Mouse (Mus musculus) heart, embryonic 10.5 days (tissue): Measurements from ENCODE around the gene D6Ertd527e. TPM values are rescaled to one million over a fixed set of nuclear protein-coding genes. Genes with fewer than 3 reads are reported as not detected.

ENCODE experiments used
- DNase-seq: peaks from one replicate; pipeline ENCODE4 v3.0.0-alpha.2; 2017; ENCODE audit warnings: low spot score
- H3K27ac ChIP-seq: fragments of 300-500 bp; sonication (generic); 2 replicates; pipeline ENCODE4 v1.5.1; 2016; ENCODE audit warnings: mild to moderate bottlenecking
- H3K27me3 ChIP-seq: fragments of 300-500 bp; sonication (generic); 2 replicates; pipeline ENCODE4 v1.6.1; 2016; ENCODE audit warnings: mild to moderate bottlenecking; ENCODE audit not compliant: poor library complexity, insufficient read depth, severe bottlenecking
- H3K36me3 ChIP-seq: fragments of 300-500 bp; sonication (generic); 2 replicates; pipeline ENCODE4 v1.6.1; 2016; ENCODE audit warnings: mild to moderate bottlenecking, moderate library complexity
- H3K4me1 ChIP-seq: fragments of 300-500 bp; sonication (generic); 2 replicates; pipeline ENCODE4 v1.6.1; 2016; ENCODE audit warnings: mild to moderate bottlenecking
- H3K4me3 ChIP-seq: fragments of 300-500 bp; sonication (generic); 2 replicates; pipeline ENCODE4 v1.5.1; 2016; ENCODE audit warnings: mild to moderate bottlenecking, moderate library complexity
- H3K9me3 ChIP-seq: fragments of 300-500 bp; sonication (generic); 2 replicates; pipeline ENCODE4 v1.6.1; 2016; ENCODE audit warnings: mild to moderate bottlenecking, moderate library complexity
- WGBS: fragments of 180-500 bp; shearing (Covaris S2); methylation state at CpG from one replicate; pipeline ENCODE4 v1.1.7; 2016; 5-methylcytosine and 5-hydroxymethylcytosine counted together
- polyA plus RNA-seq: library from polyadenylated mRNA; unstranded; fragments of >200 nt; fragmentation: Nextera tagmentation; extraction: Ambion mirVana; gene quantifications from 2 replicates; pipeline ENCODE4 v1.2.1, GENCODE M21; 2016

The D6Ertd527e gene
- polyA plus RNA-seq, 1 experiment from 2014 or later: not detected

DNA sequence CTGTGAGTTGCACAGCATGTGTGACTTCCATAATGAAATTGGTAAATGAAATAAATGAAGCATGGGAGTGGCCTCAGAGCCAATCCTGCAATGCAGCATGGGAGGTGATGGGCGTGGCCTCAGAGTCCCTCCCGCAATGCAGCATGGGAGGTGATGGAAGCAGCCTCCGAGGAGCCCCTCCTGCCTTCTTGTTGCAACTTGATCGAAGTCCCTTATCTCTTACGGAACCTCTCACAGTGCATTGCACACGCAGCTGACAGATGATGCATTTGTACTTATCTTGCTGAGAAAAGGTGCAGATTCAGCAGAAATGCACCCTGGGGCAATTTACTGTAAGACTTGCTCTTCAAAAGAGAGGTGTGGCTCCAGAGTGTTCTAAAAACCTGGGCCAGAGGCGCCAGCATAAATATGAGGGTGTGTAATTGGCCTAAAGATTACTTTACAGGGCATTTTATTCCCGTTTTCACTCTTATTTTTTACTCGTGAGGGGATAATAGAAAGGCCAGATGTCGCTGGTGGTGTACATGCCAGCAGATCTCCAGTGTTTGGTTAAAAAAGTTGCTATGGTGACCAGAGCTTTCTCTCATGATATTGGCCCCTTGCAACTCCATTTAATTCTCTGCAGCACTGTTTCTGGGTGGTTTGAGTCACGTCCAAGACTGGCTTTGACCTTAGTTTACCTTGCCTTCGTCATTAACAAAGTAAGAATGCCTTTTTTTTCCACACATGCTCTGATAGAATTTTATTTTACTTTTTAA, 35.4 kb downstream of the D6Ertd527e start:
- WGBS: 77% methylated on average over 12 of the region's 12 CpGs

DNA sequence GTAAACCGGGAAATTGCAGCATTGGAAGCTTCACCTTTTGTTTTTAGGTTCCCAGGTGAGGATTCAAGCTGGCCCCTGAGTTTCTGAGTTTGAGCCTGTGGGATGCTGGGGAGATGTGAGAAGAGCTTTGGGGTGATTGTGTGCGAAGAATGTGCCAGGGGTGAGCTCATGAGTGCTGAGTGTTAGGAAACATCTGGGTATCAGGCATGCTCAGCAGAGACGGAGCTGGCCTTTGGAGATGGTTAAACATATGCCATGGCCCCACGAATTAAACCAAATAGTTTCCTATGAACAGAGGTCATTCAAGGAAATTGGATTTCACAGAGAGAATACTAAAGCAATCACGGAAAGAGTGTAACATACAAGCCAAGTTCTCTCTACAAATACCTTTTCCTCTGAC, 37.7 kb downstream of the D6Ertd527e start:
- Histone ChIP-seq H3K27me3 (no peaks in the 10 kb centered on the region), H3K9me3 (no peaks in the 10 kb centered on the region), H3K36me3 (no peaks in the 10 kb centered on the region), H3K4me1 (peaks cover 9% of the 10 kb centered on the region), H3K27ac (no peak overlapping the region), H3K4me3 (no peak overlapping the region)
- WGBS: 71% methylated on average over 5 of the region's 5 CpGs
- DNase-seq: no peak

More for the DNA sequence above, 35.4 kb downstream of the D6Ertd527e start:
- no peak overlapping the region for H3K27ac ChIP-seq
- peaks cover 4% of the 10 kb centered on the region; the same call in 1 of the 2 replicates for H3K36me3 ChIP-seq
- H3K4me1 ChIP-seq: peaks cover 9% of the 10 kb centered on the region
- no peaks in the 10 kb centered on the region for H3K27me3 ChIP-seq
- no peaks in the 10 kb centered on the region for H3K9me3 ChIP-seq
- no peak for DNase-seq
- no peak overlapping the region for H3K4me3 ChIP-seq

DNA sequence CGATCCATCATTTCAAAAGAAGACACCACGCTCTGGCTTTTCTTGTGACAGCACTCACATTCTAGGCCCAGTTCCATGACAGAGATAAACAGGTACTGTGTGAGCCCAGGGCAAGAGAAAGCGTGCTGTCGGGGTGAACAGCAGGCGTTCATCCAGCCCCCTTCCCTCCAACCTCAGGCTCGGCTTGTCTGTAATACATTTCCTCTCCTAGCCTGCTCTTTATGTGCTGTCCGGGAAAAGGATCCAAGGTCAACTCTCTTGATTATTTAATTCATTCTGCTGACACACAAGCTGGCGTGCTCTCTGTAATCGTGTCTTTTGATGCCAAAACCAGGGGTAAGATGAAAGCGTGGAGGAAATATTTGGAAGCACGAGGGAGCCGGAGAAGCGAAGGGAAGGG, 39.0 kb downstream of the D6Ertd527e start:
- Histone ChIP-seq H3K27ac (no peak overlapping the region), H3K9me3 (no peaks in the 10 kb centered on the region), H3K4me1 (peaks cover 9% of the 10 kb centered on the region), H3K4me3 (no peak overlapping the region), H3K36me3 (no peaks in the 10 kb centered on the region), H3K27me3 (no peaks in the 10 kb centered on the region)
- no peak for DNase-seq
- WGBS: 83% methylated on average over 13 of the region's 13 CpGs

DNA sequence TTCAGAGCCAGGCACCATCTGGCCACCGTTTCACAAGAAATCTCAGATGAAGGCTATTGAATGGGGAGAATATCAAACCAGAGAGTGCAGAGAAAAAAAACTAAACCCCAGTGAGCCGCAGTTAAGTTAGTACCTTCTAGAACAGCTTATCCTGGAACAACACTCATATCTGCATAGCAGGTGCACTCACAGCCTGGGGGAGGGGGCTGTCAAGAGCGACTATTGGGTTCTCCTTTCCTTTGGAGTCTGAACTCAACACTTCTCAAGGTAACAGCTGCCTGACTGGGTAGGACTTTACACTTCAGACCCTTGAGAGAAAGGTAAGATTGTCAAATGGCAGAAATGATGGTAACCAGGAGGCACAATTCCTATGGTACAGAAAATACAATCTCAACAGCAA, 43.4 kb downstream of the D6Ertd527e start:
- no peak for DNase-seq
- H3K9me3 ChIP-seq: no peaks in the 10 kb centered on the region
- no peak overlapping the region for H3K27ac ChIP-seq
- no peak overlapping the region for H3K4me3 ChIP-seq
- WGBS: 72% methylated on average over 3 of the region's 3 CpGs
- no peaks in the 10 kb centered on the region for H3K27me3 ChIP-seq
- no peaks in the 10 kb centered on the region for H3K36me3 ChIP-seq
- peaks cover 9% of the 10 kb centered on the region for H3K4me1 ChIP-seq

DNA sequence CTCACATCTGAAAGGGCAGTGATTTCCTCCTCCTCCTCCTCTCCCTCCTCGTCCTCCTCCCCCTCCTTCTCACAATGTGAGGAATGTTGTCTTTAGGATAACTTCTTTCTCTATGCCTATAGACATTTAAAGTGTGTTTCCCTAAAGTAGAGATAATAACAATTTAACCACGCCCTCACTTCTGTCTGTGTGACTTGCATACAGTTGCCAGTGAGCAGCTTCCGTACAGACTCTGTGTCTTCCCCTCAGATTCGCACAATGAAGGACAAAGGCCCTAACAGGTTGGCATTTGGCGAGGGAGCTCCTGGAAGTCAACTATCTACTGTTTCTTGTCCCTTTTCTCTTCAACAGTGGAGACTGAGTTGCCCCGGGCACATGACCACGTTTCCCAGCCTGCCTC, 45.9 kb downstream of the D6Ertd527e start:
- no peaks in the 10 kb centered on the region for H3K36me3 ChIP-seq
- H3K27me3 ChIP-seq: no peaks in the 10 kb centered on the region
- no peak overlapping the region for H3K4me3 ChIP-seq
- no peaks in the 10 kb centered on the region for H3K9me3 ChIP-seq
- no peak overlapping the region for H3K27ac ChIP-seq
- 67% methylated on average over 7 of the region's 7 CpGs for WGBS
- peaks cover 18% of the 10 kb centered on the region for H3K4me1 ChIP-seq
- no peak for DNase-seq

DNA sequence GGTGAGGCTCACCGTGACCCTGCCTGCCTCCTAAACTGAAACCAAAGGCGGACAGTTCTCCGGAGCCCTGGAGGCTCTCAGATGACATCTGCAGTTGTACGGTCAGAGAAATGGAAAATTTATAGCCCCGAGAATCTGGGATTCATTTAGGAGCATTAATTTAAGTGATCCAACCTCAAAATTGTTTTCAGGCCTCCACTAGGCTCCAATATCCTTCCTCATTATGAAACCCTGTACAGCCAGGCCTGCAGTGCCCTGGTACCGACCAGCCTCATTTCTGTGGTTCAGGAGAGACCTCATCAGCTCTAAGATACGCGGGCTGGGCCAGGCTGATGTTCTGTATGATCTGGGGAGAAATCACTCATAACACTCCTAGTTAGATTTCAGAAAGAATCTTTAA, 46.9 kb downstream of the D6Ertd527e start:
- Histone ChIP-seq H3K4me3 (no peak overlapping the region), H3K27ac (no peak overlapping the region), H3K27me3 (no peaks in the 10 kb centered on the region), H3K9me3 (no peaks in the 10 kb centered on the region), H3K4me1 (peaks cover 18% of the 10 kb centered on the region), H3K36me3 (no peaks in the 10 kb centered on the region)
- DNase-seq: no peak
- WGBS: 89% methylated on average over 8 of the region's 8 CpGs

DNA sequence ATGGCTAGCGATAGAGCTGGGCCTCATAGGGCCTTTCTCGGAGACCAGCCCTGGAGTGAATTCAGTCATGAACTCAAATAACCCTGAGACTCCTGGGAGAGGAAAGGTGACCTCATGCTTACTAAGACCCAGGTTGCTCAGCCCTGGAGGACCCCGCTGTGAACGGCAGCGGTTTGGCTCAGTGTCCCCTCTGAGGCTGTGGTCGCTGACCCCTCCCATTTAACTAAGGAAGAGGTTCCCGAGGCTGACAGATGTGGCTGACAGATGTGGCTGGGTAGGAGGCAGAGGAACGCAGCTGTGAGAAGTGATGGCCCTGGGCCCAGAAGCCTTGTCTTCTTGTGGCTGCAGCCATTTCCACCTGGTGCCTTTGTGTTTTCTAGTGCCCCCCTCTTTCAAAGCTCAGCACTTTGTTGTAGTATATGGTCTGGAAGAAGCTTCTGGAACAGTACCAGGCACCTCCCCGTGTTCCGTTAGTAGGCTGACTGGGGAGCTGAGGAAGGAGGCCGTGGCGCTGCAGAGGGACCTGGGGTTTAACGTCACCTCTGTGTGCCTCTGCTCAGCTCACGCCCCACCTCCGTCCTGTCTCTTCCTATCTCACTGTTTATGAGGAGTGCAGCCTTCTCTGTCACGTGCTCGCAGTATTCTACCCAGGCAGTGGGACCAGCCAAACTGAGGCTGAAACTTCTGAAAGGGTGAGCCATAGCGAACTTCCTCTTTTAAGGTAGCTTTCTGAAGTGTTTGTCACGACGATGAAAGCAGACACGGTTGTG, 48.1 kb downstream of the D6Ertd527e start:
- no peaks in the 10 kb centered on the region for H3K27me3 ChIP-seq
- 68% methylated on average over 21 of the region's 21 CpGs for WGBS
- peak overlapping the region; percentile 76 for H3K27ac ChIP-seq
- no peak overlapping the region for H3K4me3 ChIP-seq
- peak; percentile 78 for DNase-seq
- peaks cover 18% of the 10 kb centered on the region for H3K4me1 ChIP-seq
- no peaks in the 10 kb centered on the region for H3K9me3 ChIP-seq
- H3K36me3 ChIP-seq: no peaks in the 10 kb centered on the region

DNA sequence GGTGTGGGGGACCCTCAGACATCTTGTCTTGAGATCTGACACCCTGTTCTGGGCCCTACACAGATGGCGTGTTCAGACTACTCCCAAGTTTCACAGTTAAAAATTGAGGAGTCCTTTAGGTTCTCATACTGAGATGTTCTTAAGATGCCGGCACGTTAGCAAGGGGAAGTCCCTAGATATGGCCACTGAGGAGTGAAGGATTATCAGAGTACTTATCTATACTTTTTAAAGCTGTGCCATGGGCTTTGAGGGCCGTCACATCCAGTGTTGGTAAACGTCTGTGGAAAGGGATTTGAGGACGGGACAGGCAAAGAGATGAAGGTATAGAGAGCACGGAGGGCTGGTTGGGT, 48.7 kb downstream of the D6Ertd527e start:
- no peak for DNase-seq
- 61% methylated on average over 7 of the region's 7 CpGs for WGBS
- H3K27ac ChIP-seq: peak overlapping the region; percentile 76; the same call in 1 of the 2 replicates

DNA sequence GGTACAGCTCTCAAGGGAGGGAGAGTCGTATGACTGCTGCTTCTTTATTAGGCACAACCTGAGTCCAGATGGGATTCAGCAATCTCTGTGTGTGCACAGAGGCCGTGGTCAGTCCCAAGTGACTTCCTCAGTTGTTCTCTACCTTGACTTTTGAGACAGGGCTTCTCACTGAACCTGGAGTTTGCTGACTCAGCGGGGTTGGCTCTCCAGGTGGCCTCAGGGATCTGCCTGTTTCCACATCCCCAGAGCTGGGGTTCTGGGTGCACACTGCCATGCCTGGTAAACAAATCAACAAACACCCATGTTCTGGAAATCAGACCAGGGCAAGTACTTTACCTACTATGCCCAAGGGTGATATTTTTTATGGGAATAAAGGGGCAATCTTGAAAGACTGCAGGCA, 49.3 kb downstream of the D6Ertd527e start:
- H3K27me3 ChIP-seq: no peaks in the 10 kb centered on the region
- no peak for DNase-seq
- no peaks in the 10 kb centered on the region for H3K9me3 ChIP-seq
- no peaks in the 10 kb centered on the region for H3K36me3 ChIP-seq
- peaks cover 18% of the 10 kb centered on the region for H3K4me1 ChIP-seq
- 82% methylated on average over 3 of the region's 3 CpGs for WGBS
- no peak overlapping the region for H3K4me3 ChIP-seq
- H3K27ac ChIP-seq: 0 out of 2 replicates have a peak overlapping the region, but pooled peaks have one; percentile 7

More for the DNA sequence above, 48.7 kb downstream of the D6Ertd527e start:
- Histone ChIP-seq H3K36me3 (no peaks in the 10 kb centered on the region), H3K27me3 (no peaks in the 10 kb centered on the region), H3K4me1 (peaks cover 18% of the 10 kb centered on the region), H3K9me3 (no peaks in the 10 kb centered on the region), H3K4me3 (no peak overlapping the region)

DNA sequence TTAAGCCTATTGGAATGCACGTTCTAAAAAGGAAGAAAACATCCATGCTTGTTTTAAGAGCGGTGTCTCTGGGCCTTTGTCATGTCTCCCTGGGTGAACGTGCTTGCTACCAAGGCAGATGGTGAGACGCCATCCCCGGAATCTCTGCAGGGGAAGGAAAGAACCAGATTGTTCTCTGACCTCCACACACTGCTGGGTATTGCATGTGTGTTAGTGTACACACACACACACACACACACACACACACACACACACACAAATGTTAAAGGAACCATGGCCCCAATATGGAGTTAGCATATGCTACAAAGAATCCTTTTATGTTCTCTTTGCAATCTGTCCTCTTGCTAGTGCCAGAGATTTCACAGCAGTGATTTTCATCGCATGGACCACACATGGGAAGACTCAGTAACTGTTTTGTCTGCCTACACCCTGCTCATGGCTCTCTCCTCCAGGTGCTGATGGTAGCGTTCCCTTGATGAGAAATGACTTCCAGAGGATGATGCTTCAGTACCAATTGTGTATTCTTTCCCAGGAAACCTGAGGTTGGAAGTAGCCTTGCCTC, 53.6 kb downstream of the D6Ertd527e start:
- Histone ChIP-seq H3K27me3 (no peaks in the 10 kb centered on the region), H3K4me1 (peaks cover 11% of the 10 kb centered on the region; the same call in 1 of the 2 replicates), H3K27ac (no peak overlapping the region), H3K36me3 (no peaks in the 10 kb centered on the region), H3K4me3 (no peak overlapping the region), H3K9me3 (no peaks in the 10 kb centered on the region)
- DNase-seq: no peak
- WGBS: 86% methylated on average over 7 of the region's 7 CpGs

DNA sequence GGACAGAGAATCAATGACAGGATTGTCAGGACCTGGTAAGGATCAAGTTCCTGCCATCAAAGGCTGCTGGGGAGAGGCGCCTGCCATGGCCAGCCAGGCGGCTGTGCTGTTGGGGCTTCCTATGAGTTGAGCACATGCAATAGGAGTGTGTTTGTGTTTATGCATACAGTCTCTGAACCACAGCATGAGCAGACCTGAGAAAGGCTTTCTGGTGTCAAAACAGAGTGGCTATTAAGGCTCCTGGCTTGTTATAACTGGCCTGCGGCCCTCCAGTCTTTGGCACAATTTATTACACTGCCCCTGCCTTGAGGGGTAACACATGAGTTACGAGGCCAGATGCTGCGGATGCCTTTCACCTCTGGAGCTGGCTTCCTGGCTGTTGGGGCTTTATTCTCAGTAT, 55.6 kb downstream of the D6Ertd527e start:
- H3K27ac ChIP-seq: no peak overlapping the region
- H3K36me3 ChIP-seq: no peaks in the 10 kb centered on the region
- H3K4me1 ChIP-seq: 0 out of 2 replicates have a peak, but pooled peaks cover 4% of the 10 kb centered on the region
- no peaks in the 10 kb centered on the region for H3K9me3 ChIP-seq
- H3K4me3 ChIP-seq: no peak overlapping the region
- WGBS: 77% methylated on average over 5 of the region's 5 CpGs
- DNase-seq: no peak
- H3K27me3 ChIP-seq: no peaks in the 10 kb centered on the region

DNA sequence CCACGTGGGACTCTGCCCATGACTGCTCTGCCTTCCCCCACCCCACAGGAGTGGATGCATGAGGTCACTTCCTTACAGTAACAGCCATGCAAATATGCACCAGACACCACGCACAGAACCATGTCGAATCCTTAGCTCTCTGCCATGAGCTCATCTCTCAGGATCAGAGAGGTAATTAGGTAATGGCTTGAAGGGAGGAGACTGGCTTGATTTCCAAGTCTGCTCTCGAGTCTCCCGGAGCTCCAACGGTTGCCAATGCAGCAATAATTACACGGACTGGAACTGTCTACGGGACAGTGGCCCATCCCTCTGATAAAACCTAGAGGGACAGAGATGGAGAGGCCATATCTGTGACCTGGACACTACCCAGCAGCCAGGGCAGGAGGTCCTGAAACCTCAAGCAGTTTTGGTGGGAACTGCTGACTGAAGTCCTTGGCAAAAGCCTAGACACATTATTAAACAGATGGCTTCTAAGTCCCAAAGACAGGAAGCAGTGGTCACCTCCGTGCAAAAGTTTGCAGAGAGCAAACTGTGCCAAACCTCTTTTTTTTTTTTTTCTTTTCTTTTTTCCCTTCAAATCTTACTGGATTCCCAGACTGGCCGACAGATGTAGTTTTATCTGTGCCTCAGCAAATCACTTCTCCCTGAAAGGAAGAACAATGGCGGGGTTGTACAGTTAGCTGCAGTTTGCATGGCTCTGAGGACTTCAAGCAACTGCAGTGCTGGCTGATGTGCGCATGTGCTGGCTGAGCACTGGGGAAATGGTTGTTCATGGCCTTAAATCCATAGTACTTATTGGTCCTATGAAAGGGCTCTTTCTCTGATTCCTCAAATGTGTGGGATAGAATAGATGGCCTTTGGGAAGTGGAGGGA, 57.1 kb downstream of the D6Ertd527e start:
- Histone ChIP-seq H3K27ac (no peak overlapping the region), H3K36me3 (no peaks in the 10 kb centered on the region), H3K4me3 (no peak overlapping the region), H3K9me3 (no peaks in the 10 kb centered on the region), H3K27me3 (no peaks in the 10 kb centered on the region), H3K4me1 (0 out of 2 replicates have a peak, but pooled peaks cover 4% of the 10 kb centered on the region)
- WGBS: 65% methylated on average over 12 of the region's 12 CpGs
- DNase-seq: no peak
